15 mouse cellular contexts compared by ENCODE assay signal in genomic region chr4:135169096-135169495, GRCm38 (mm10). TPM values are rescaled to one million over a fixed set of nuclear protein-coding genes. Genes with fewer than 3 reads are reported as not detected.
"Had no signal": no experiment of that assay in that cellular context is flagged by ENCODE, and none has a peak within 500 bp of the region (broad histone marks: within the 10 kb centered on the region; RNA-seq: fewer than 3 reads in every experiment).

No protein-coding gene starts in this region.

- H3K36me3 ChIP-seq: limb, embryonic 13.5 days; midbrain, embryonic 12.5 days; neural tube, embryonic 13.5 days; stomach, embryonic 15.5 days had no signal

- H3K4me3 ChIP-seq: limb, embryonic 13.5 days; midbrain, embryonic 12.5 days; neural tube, embryonic 13.5 days; stomach, embryonic 15.5 days had no signal

- H3K9me3 ChIP-seq: limb, embryonic 13.5 days; midbrain, embryonic 12.5 days; neural tube, embryonic 13.5 days; stomach, embryonic 15.5 days had no signal

- H3K27ac ChIP-seq: limb, embryonic 13.5 days; liver, embryonic 14.5 days; midbrain, embryonic 12.5 days; neural tube, embryonic 13.5 days; stomach, embryonic 15.5 days had no signal

- DNase-seq: kidney, adult 8-10 months; kidney, postnatal 25 days; lung, adult 18-20 months; retina, postnatal 1 day; thymus, adult 2 months; thymus, postnatal 25 days had no signal

RNA-seq across cellular contexts. Expression of gene Runx3, which starts 48.6 kb away (rescaled TPM):
- total RNA-seq: layer of hippocampus, adult 18-20 months; layer of hippocampus, postnatal 10 days; left cerebral cortex, postnatal 36 days had no signal
- polyA plus RNA-seq: kidney, embryonic 16.5 days; midbrain, embryonic 12.5 days had no signal
